Mouse (Mus musculus) forebrain, embryonic 15.5 days (tissue): Measurements from ENCODE around the gene Adra2a. TPM values are rescaled to one million over a fixed set of nuclear protein-coding genes. Genes with fewer than 3 reads are reported as not detected.

Source experiments
- ATAC-seq: fragments of 200-750 bp; cut with Nextera tagmentation; replicated peaks from 2 replicates; pipeline ENCODE4 v1.8.0; 2017; ENCODE audit warnings: mild to moderate bottlenecking, moderate TSS enrichment, moderate library complexity
- H3K27ac ChIP-seq: fragments of 300-500 bp; sonication (generic); replicated peaks from 2 replicates; pipeline ENCODE4 v1.5.1; 2015; ENCODE audit warnings: mild to moderate bottlenecking, inconsistent platforms
- H3K27me3 ChIP-seq: fragments of 300-500 bp; sonication (generic); 2 replicates; pipeline ENCODE4 v1.6.1; 2015; ENCODE audit warnings: inconsistent platforms
- H3K36me3 ChIP-seq: fragments of 300-500 bp; sonication (generic); 2 replicates; pipeline ENCODE4 v1.6.1; 2015; ENCODE audit warnings: mild to moderate bottlenecking, inconsistent platforms
- H3K4me1 ChIP-seq: fragments of 300-500 bp; sonication (generic); 2 replicates; pipeline ENCODE4 v1.6.1; 2015; ENCODE audit warnings: inconsistent platforms
- H3K4me2 ChIP-seq: fragments of 300-500 bp; sonication (generic); replicated peaks from 2 replicates; pipeline ENCODE4 v1.6.1; 2015; ENCODE audit warnings: mild to moderate bottlenecking, inconsistent platforms
- H3K4me3 ChIP-seq: fragments of 300-500 bp; sonication (generic); 2 replicates; pipeline ENCODE4 v1.5.1; 2015; ENCODE audit warnings: mild to moderate bottlenecking, inconsistent platforms
- H3K9ac ChIP-seq: fragments of 300-500 bp; sonication (generic); replicated peaks from 2 replicates; pipeline ENCODE4 v1.6.1; 2015; ENCODE audit warnings: mild to moderate bottlenecking, inconsistent platforms
- H3K9me3 ChIP-seq: fragments of 300-500 bp; sonication (generic); 2 replicates; pipeline ENCODE4 v1.6.1; 2016; ENCODE audit warnings: inconsistent platforms
- WGBS: fragments of 180-500 bp; shearing (Covaris S2); methylation state at CpG from one replicate; pipeline ENCODE4 v1.1.7; 2015; ENCODE audit warnings: mixed read lengths; 5-methylcytosine and 5-hydroxymethylcytosine counted together
- polyA plus RNA-seq: library from polyadenylated mRNA; unstranded; fragments of >200 nt; fragmentation: Nextera tagmentation; extraction: Ambion mirVana; gene quantifications from 2 replicates; pipeline ENCODE4 v1.2.1, GENCODE M21; 2015

The Adra2a gene
- 1.1 and 1.5 TPM in 2 replicates for polyA plus RNA-seq

- no peaks in the 10 kb centered on the region for H3K9me3 ChIP-seq
- H3K4me2 ChIP-seq: peak within 1 kb of the TSS; percentile 96
- H3K4me3 ChIP-seq: peak within 1 kb of the TSS; percentile 65
- WGBS: 75% methylated on average over 5 of the region's 5 CpGs
- no peak for ATAC-seq
- H3K36me3 ChIP-seq: no peaks in the 10 kb centered on the region
- peaks cover 36% of the 10 kb centered on the region for H3K27me3 ChIP-seq
- peak within 1 kb of the TSS; percentile 50 for H3K27ac ChIP-seq
- peaks cover 38% of the 10 kb centered on the region for H3K4me1 ChIP-seq
- H3K9ac ChIP-seq: peak within 1 kb of the TSS; percentile 56
Measured at GRCm38 (mm10) chr19:54043851-54044250, at the start of gene Adra2a. Gene Adra2a, plus strand, starts transcription at chr19:54044151.

- H3K27me3 ChIP-seq: no peaks in the 10 kb centered on the region
- no peak overlapping the region for H3K4me2 ChIP-seq
- H3K36me3 ChIP-seq: 0 out of 2 replicates have a peak, but pooled peaks cover 4% of the 10 kb centered on the region
- no peaks in the 10 kb centered on the region for H3K9me3 ChIP-seq
- no peak overlapping the region for H3K9ac ChIP-seq
- no peak for ATAC-seq
- H3K4me3 ChIP-seq: no peak overlapping the region
- WGBS: 86% methylated on average over 1 of the region's 1 CpGs
- peaks cover 4% of the 10 kb centered on the region; the same call in 1 of the 2 replicates for H3K4me1 ChIP-seq
- no peak overlapping the region for H3K27ac ChIP-seq
Measured at GRCm38 (mm10) chr19:53994276-53994675, 49.7 kb upstream of the Adra2a start.

GRCm38 (mm10) chr19:54010973-54011372 lies 33.0 kb upstream of the Adra2a start:
- H3K4me3 ChIP-seq: no peak overlapping the region
- ATAC-seq: no peak
- H3K4me2 ChIP-seq: no peak overlapping the region
- H3K9ac ChIP-seq: no peak overlapping the region
- H3K4me1 ChIP-seq: no peaks in the 10 kb centered on the region
- WGBS: 67% methylated on average over 4 of the region's 4 CpGs
- H3K9me3 ChIP-seq: no peaks in the 10 kb centered on the region
- H3K27me3 ChIP-seq: no peaks in the 10 kb centered on the region
- H3K27ac ChIP-seq: no peak overlapping the region
- H3K36me3 ChIP-seq: no peaks in the 10 kb centered on the region

GRCm38 (mm10) chr19:54014999-54015398 lies 29.0 kb upstream of the Adra2a start:
- Histone ChIP-seq H3K27ac (no peak overlapping the region), H3K9me3 (no peaks in the 10 kb centered on the region), H3K9ac (no peak overlapping the region), H3K4me2 (no peak overlapping the region), H3K4me1 (no peaks in the 10 kb centered on the region), H3K36me3 (no peaks in the 10 kb centered on the region), H3K27me3 (no peaks in the 10 kb centered on the region), H3K4me3 (no peak overlapping the region)
- ATAC-seq: no peak
- WGBS: 97% methylated on average over 5 of the region's 5 CpGs

- Histone ChIP-seq H3K27ac (no peak overlapping the region), H3K9ac (no peak overlapping the region), H3K36me3 (no peaks in the 10 kb centered on the region), H3K27me3 (no peaks in the 10 kb centered on the region), H3K4me3 (no peak overlapping the region), H3K9me3 (no peaks in the 10 kb centered on the region), H3K4me1 (no peaks in the 10 kb centered on the region), H3K4me2 (no peak overlapping the region)
- 93% methylated on average over 5 of the region's 5 CpGs for WGBS
- no peak for ATAC-seq
Measured at GRCm38 (mm10) chr19:54015503-54015902, 28.4 kb upstream of the Adra2a start.

GRCm38 (mm10) chr19:54035100-54035499 lies 8.9 kb upstream of the Adra2a start:
- Histone ChIP-seq H3K4me3 (no peak overlapping the region), H3K27me3 (no peaks in the 10 kb centered on the region), H3K9ac (no peak overlapping the region), H3K9me3 (no peaks in the 10 kb centered on the region), H3K4me1 (no peaks in the 10 kb centered on the region), H3K4me2 (no peak overlapping the region), H3K27ac (0 out of 2 replicates have a peak overlapping the region, but pooled peaks have one; percentile 23), H3K36me3 (peaks cover 16% of the 10 kb centered on the region)
- WGBS: 43% methylated on average over 6 of the region's 6 CpGs
- ATAC-seq: peak; percentile 71

- no peak for ATAC-seq
- 67% methylated on average over 7 of the region's 7 CpGs for WGBS
- Histone ChIP-seq H3K9ac (no peak overlapping the region), H3K4me3 (no peak overlapping the region), H3K4me1 (peaks cover 2% of the 10 kb centered on the region; the same call in 1 of the 2 replicates), H3K9me3 (no peaks in the 10 kb centered on the region), H3K27me3 (no peaks in the 10 kb centered on the region), H3K27ac (no peak overlapping the region), H3K4me2 (no peak overlapping the region), H3K36me3 (0 out of 2 replicates have a peak, but pooled peaks cover 5% of the 10 kb centered on the region)
Measured at GRCm38 (mm10) chr19:54039441-54039840, 4.5 kb upstream of the Adra2a start.

GRCm38 (mm10) chr19:54040356-54041028 lies 3.5 kb upstream of the Adra2a start:
- Histone ChIP-seq H3K4me2 (no peak overlapping the region), H3K27me3 (peaks cover 3% of the 10 kb centered on the region; the same call in 1 of the 2 replicates), H3K4me3 (no peak overlapping the region), H3K4me1 (peaks cover 13% of the 10 kb centered on the region), H3K9ac (no peak overlapping the region), H3K27ac (no peak overlapping the region), H3K36me3 (0 out of 2 replicates have a peak, but pooled peaks cover 5% of the 10 kb centered on the region), H3K9me3 (no peaks in the 10 kb centered on the region)
- ATAC-seq: no peak
- WGBS: 62% methylated on average over 4 of the region's 4 CpGs

- no peak overlapping the region for H3K9ac ChIP-seq
- no peak for ATAC-seq
- no peak overlapping the region for H3K4me2 ChIP-seq
- 44% methylated on average over 5 of the region's 5 CpGs for WGBS
- peaks cover 8% of the 10 kb centered on the region for H3K27me3 ChIP-seq
- H3K4me3 ChIP-seq: no peak overlapping the region
- H3K9me3 ChIP-seq: no peaks in the 10 kb centered on the region
- no peak overlapping the region for H3K27ac ChIP-seq
- peaks cover 18% of the 10 kb centered on the region for H3K4me1 ChIP-seq
- 0 out of 2 replicates have a peak, but pooled peaks cover 4% of the 10 kb centered on the region for H3K36me3 ChIP-seq
Measured at GRCm38 (mm10) chr19:54041029-54041367, 3.0 kb upstream of the Adra2a start.

- ATAC-seq: peak; percentile 87
- Histone ChIP-seq H3K9ac (peak overlapping the region; percentile 56), H3K36me3 (no peaks in the 10 kb centered on the region), H3K4me2 (peak overlapping the region; percentile 96), H3K27ac (peak overlapping the region; percentile 50), H3K9me3 (no peaks in the 10 kb centered on the region), H3K4me3 (peak overlapping the region; percentile 65), H3K4me1 (peaks cover 38% of the 10 kb centered on the region), H3K27me3 (peaks cover 43% of the 10 kb centered on the region)
- WGBS: under 1% methylated on average over 59 of the region's 59 CpGs
Measured at GRCm38 (mm10) chr19:54044507-54045371, 788 bp downstream of the Adra2a start.

GRCm38 (mm10) chr19:54045412-54045811 lies 1.5 kb downstream of the Adra2a start:
- no peaks in the 10 kb centered on the region for H3K36me3 ChIP-seq
- H3K9ac ChIP-seq: peak overlapping the region; percentile 56
- peak; percentile 41 for ATAC-seq
- peak overlapping the region; percentile 65 for H3K4me3 ChIP-seq
- peaks cover 38% of the 10 kb centered on the region for H3K4me1 ChIP-seq
- H3K9me3 ChIP-seq: no peaks in the 10 kb centered on the region
- H3K27ac ChIP-seq: 0 out of 2 replicates have a peak overlapping the region, but pooled peaks have one; percentile 50
- H3K4me2 ChIP-seq: peak overlapping the region; percentile 96
- peaks cover 43% of the 10 kb centered on the region for H3K27me3 ChIP-seq
- WGBS: under 1% methylated on average over 29 of the region's 29 CpGs
